Mouse (Mus musculus) B cell, adult (primary cell): ENCODE measurements around the gene Slc15a1. TPM values are rescaled to one million over a fixed set of nuclear protein-coding genes. Genes with fewer than 3 reads are reported as not detected.

Source experiments
- total RNA-seq: library from RNA; stranded (reverse); gene quantifications from 4 replicates; pipeline ENCODE4 v1.2.4, GENCODE M21; 2023; ENCODE audit not compliant: inconsistent age

Slc15a1 gene
- total RNA-seq, result not detected in 4 replicates

DNA sequence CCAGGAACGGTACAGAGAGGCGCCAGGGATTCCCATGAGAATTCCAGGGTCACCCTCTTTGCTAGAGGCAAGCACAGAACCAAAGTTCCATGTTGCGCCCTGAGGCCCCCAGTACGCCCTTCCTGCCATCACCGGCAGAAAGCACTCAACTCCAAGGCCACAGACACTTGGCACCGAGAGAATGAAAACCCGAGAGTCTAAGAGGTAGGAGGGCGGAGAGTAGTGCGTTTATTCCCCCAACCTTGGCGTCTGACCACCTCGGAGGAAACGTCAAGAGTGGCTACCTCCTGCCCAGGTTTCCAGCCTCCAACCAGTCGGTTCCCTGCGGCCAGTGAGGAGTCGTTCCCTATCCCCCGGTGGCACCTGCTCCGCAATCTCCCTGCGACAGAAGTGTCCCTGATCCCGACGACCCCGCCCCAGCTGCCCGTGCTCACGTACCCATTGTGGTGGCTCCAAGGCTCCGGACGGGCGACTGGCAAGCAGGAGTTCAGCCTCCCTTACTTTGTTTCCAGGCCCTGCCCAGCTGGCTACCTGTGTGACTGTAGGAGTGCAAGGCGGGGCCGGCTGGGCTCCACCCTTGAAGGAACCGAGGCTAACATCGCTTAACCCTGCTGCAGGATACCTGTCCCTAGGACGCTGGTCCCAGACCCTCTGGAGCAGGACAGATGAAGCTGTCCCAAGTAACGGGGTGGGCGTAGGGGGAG, at the start of gene Slc15a1:
Gene Slc15a1 (minus strand): TSS at position 472 of the 704 bp plus-strand sequence.

Other genes starting within 250 kb of the Slc15a1 start
- 219 to 243 TPM (median 236 TPM) in 4 replicates for gene Stk24, start 125.2 kb downstream of the Slc15a1 start, total RNA-seq